Mouse (Mus musculus) spleen, adult 2 months (tissue): ENCODE results near the gene Pla2g2e.

Source experiments
- CTCF ChIP-seq: fragments of 200-500 bp; IDR thresholded peaks from 2 replicates; pipeline ENCODE4 v1.5.1; 2011; ENCODE audit warnings: mild to moderate bottlenecking, inconsistent platforms; ENCODE audit not compliant: insufficient read depth, insufficient read length, insufficient replicate concordance; ENCODE audit errors: extremely low read depth
- POLR2A ChIP-seq: fragments of 200-500 bp; IDR thresholded peaks from 2 replicates; pipeline ENCODE4 v1.6.1; 2011; ENCODE audit warnings: low read depth, low read length, inconsistent platforms

GRCm38 (mm10) chr4:138863344-138863998 lies 14.3 kb upstream of the Pla2g2e start, which contains the start of gene Pla2g5:
- no peak for TF ChIP-seq POLR2A
- no peak for TF ChIP-seq CTCF
